Comparison of ENCODE assay signal across 9 mouse cellular contexts in genomic region chr4:141514179-141514641, GRCm38 (mm10). TPM values are rescaled to one million over a fixed set of nuclear protein-coding genes. Genes with fewer than 3 reads are reported as not detected.
DNase-seq lines count a peak whose midpoint lies in the region; ATAC-seq lines count a peak whose summit lies in the region.
"Had no signal": no experiment of that assay in that cellular context is flagged by ENCODE, and none has a peak within 500 bp of the region (broad histone marks: within the 10 kb centered on the region; RNA-seq: fewer than 3 reads in every experiment).

No protein-coding gene starts in this region.

- 33% methylated on average over 12 of the region's 12 CpGs for WGBS in heart, embryonic 13.5 days

- ATAC-seq in heart, embryonic 13.5 days (ENCODE audit: extremely low read depth, insufficient number of reproducible peaks, low FRiP score, low TSS enrichment): no peak

- H3K4me3 ChIP-seq in heart, embryonic 13.5 days: no peak overlapping the region

- peaks cover 42% of the 10 kb centered on the region for H3K36me3 ChIP-seq in heart, embryonic 13.5 days

- H3K4me2 ChIP-seq in heart, embryonic 13.5 days: peak overlapping the region; percentile 13; the same call in 1 of the 2 replicates

- H3K27me3 ChIP-seq in heart, embryonic 13.5 days (replicated peaks): no peaks in the 10 kb centered on the region

- H3K27ac ChIP-seq in heart, embryonic 13.5 days (replicated peaks): peak overlapping the region; percentile 12

- no peak for DNase-seq in heart, adult 8-10 months (ENCODE audit: low spot score)
- DNase-seq in adrenal gland, postnatal 14 days: peak; percentile 61
- peak; percentile 47 for DNase-seq in kidney, postnatal 10 days
- DNase-seq in lung, postnatal 10 days: peak; percentile 70
- DNase-seq in spleen, postnatal 14 days (ENCODE audit: low spot score in 2 of 2): no peak
- no peak for DNase-seq in layer of hippocampus, postnatal 14 days (ENCODE audit: low spot score in 2 of 2)
- DNase-seq in retina, embryonic 14.5 days (ENCODE audit: low spot score): no peak
- DNase-seq: left cerebral cortex, postnatal 4 days had no signal

- peaks cover 31% of the 10 kb centered on the region for H3K4me1 ChIP-seq in heart, embryonic 13.5 days

- no peaks in the 10 kb centered on the region for H3K9me3 ChIP-seq in heart, embryonic 13.5 days

- no peak overlapping the region for H3K9ac ChIP-seq in heart, embryonic 13.5 days

RNA-seq across cellular contexts. Expression of gene Spen, which starts 24.2 kb away (rescaled TPM):
- polyA plus RNA-seq in heart, embryonic 13.5 days (2015; fragmentation: Nextera tagmentation; extraction: Ambion mirVana): 5.1 and 6.6 TPM in 2 replicates
- total RNA-seq in heart, adult 8-10 months (2022): 10 to 100 TPM; 29.2 to 32.2 (median 30.1) TPM
- 50.2 and 60.0 TPM in 2 replicates for total RNA-seq in adrenal gland, postnatal 14 days (2021)
- total RNA-seq in layer of hippocampus, postnatal 14 days (2021): 10 to 100 TPM; 59.3 to 60.0 TPM

Comparison
In these comparisons a context has a peak if more than half of its experiments do, and no peak if none do; other contexts are left out.
1. DNase-seq: peak in adrenal gland, postnatal 14 days (single experiment), kidney, postnatal 10 days (single experiment) and lung, postnatal 10 days (single experiment); none in heart, adult 8-10 months (single experiment), spleen, postnatal 14 days (0 of 2), layer of hippocampus, postnatal 14 days (0 of 2) and retina, embryonic 14.5 days (single experiment).